Mouse (Mus musculus) C2C12 (cell line): ENCODE data around the gene Myo6. TPM values are rescaled to one million over a fixed set of nuclear protein-coding genes. Genes with fewer than 3 reads are reported as not detected.

ENCODE experiments used
- H3K27me3 ChIP-seq: one replicate; pipeline ENCODE4 v1.6.1; 2011; ENCODE audit not compliant: control insufficient read depth, insufficient read depth, insufficient read length
- H3K36me3 ChIP-seq: one replicate; pipeline ENCODE4 v1.6.1; 2011; ENCODE audit not compliant: control insufficient read depth, insufficient read depth
- H3K4me3 ChIP-seq: one replicate; pipeline ENCODE4 v1.5.1; 2011; ENCODE audit warnings: mild to moderate bottlenecking, control low read depth; ENCODE audit not compliant: poor library complexity, insufficient read depth, severe bottlenecking
- H3K79me2 ChIP-seq: one replicate; pipeline ENCODE4 v1.6.1; 2011; ENCODE audit not compliant: control insufficient read depth, insufficient read depth
- H3K79me3 ChIP-seq: one replicate; pipeline ENCODE4 v1.6.1; 2011; ENCODE audit warnings: low read depth, control low read depth
- H3ac ChIP-seq: one replicate; pipeline ENCODE3; 2011; ENCODE audit warnings: low read depth; ENCODE audit not compliant: control insufficient read depth, insufficient read length
- CEBPB ChIP-seq: IDR thresholded peaks from one replicate; pipeline ENCODE4 v1.6.1; 2011; ENCODE audit warnings: low read depth, mild to moderate bottlenecking, control low read depth, moderate library complexity
- CTCF ChIP-seq: IDR thresholded peaks from one replicate; pipeline ENCODE4 v1.5.1; 2011; ENCODE audit not compliant: control insufficient read depth, insufficient read depth, insufficient read length
- FOSL1 ChIP-seq: IDR thresholded peaks from one replicate; pipeline ENCODE4 v1.8.0; 2011; ENCODE audit warnings: mild to moderate bottlenecking, low read length; ENCODE audit not compliant: poor library complexity, insufficient read depth, severe bottlenecking
- MAX ChIP-seq: IDR thresholded peaks from one replicate; pipeline ENCODE4 v1.6.1; 2011; ENCODE audit warnings: mild to moderate bottlenecking, control low read depth
- MYOD1 ChIP-seq: IDR thresholded peaks from one replicate; pipeline ENCODE4 v1.6.1; 2011; ENCODE audit warnings: low read depth; ENCODE audit not compliant: control insufficient read depth, insufficient read length
- MYOG ChIP-seq: IDR thresholded peaks from one replicate; pipeline ENCODE4 v1.6.1; 2011; ENCODE audit not compliant: control insufficient read depth, insufficient read length; ENCODE audit errors: extremely low read depth
- USF1 ChIP-seq: IDR thresholded peaks from one replicate; pipeline ENCODE4 v1.6.1; 2011; ENCODE audit warnings: low read depth, mild to moderate bottlenecking, control low read depth, moderate library complexity
- polyA plus RNA-seq: library from polyadenylated mRNA; unstranded; fragments of >200 nt; fragmentation: generic; extraction: Trizol; gene quantifications from one replicate; pipeline ENCODE4 v1.2.1, GENCODE M21; 2012; ENCODE audit warnings: missing spikeins

The Myo6 gene
- polyA plus RNA-seq, 1 experiment, result 1.3 TPM

- Histone ChIP-seq H3K27me3 (no peaks in the 10 kb centered on the region), H3K4me3 (no peak overlapping the region)
- TF ChIP-seq CEBPB (no peak), CTCF (no peak), FOSL1 (no peak), MAX (no peak), USF1 (no peak), MYOD1 (no peak), MYOG (no peak)
Measured at GRCm38 (mm10) chr9:80335660-80336357, 171.0 kb downstream of the Myo6 start.

GRCm38 (mm10) chr9:80338026-80338425, 173.2 kb downstream of the Myo6 start:
- H3K79me2 ChIP-seq, result no peaks in the 10 kb centered on the region
- H3K27me3 ChIP-seq, result no peaks in the 10 kb centered on the region
- TF ChIP-seq MYOD1 (no peak), USF1 (no peak), CTCF (no peak), MYOG (no peak), CEBPB (no peak), MAX (no peak), FOSL1 (no peak)

More at GRCm38 (mm10) chr9:80335660-80336357, 171.0 kb downstream of the Myo6 start:
- no peaks in the 10 kb centered on the region for H3K36me3 ChIP-seq
- no peaks in the 10 kb centered on the region for H3K79me2 ChIP-seq
- H3K79me3 ChIP-seq, result no peaks in the 10 kb centered on the region
- no peak overlapping the region for H3ac ChIP-seq

GRCm38 (mm10) chr9:80340927-80341326, 176.1 kb downstream of the Myo6 start:
- no peaks in the 10 kb centered on the region for H3K36me3 ChIP-seq
- no peaks in the 10 kb centered on the region for H3K27me3 ChIP-seq
- H3K79me2 ChIP-seq, result no peaks in the 10 kb centered on the region
- TF ChIP-seq MYOD1, result no peak
- TF ChIP-seq FOSL1, result no peak
- no peak for TF ChIP-seq CTCF
- no peak for TF ChIP-seq CEBPB
- TF ChIP-seq MAX, result no peak
- TF ChIP-seq MYOG, result no peak
- TF ChIP-seq USF1, result no peak
- H3K4me3 ChIP-seq, result no peak overlapping the region
- no peaks in the 10 kb centered on the region for H3K79me3 ChIP-seq
- H3ac ChIP-seq, result no peak overlapping the region

More at GRCm38 (mm10) chr9:80338026-80338425, 173.2 kb downstream of the Myo6 start:
- H3ac ChIP-seq, result no peak overlapping the region
- no peaks in the 10 kb centered on the region for H3K79me3 ChIP-seq
- no peak overlapping the region for H3K4me3 ChIP-seq
- no peaks in the 10 kb centered on the region for H3K36me3 ChIP-seq

- no peaks in the 10 kb centered on the region for H3K27me3 ChIP-seq
- no peaks in the 10 kb centered on the region for H3K79me3 ChIP-seq
- no peak overlapping the region for H3ac ChIP-seq
- no peaks in the 10 kb centered on the region for H3K36me3 ChIP-seq
- H3K79me2 ChIP-seq, result no peaks in the 10 kb centered on the region
- TF ChIP-seq USF1, result no peak
- no peak for TF ChIP-seq FOSL1
- TF ChIP-seq MYOD1, result no peak
- TF ChIP-seq MYOG, result no peak
- no peak for TF ChIP-seq CTCF
- TF ChIP-seq CEBPB, result no peak
- no peak for TF ChIP-seq MAX
- H3K4me3 ChIP-seq, result no peak overlapping the region
Measured at GRCm38 (mm10) chr9:80341756-80342155, 176.9 kb downstream of the Myo6 start.

- TF ChIP-seq FOSL1 (no peak), CTCF (no peak)
- Histone ChIP-seq H3K79me2 (no peaks in the 10 kb centered on the region), H3K27me3 (no peaks in the 10 kb centered on the region), H3K36me3 (no peaks in the 10 kb centered on the region), H3K4me3 (no peak overlapping the region), H3ac (no peak overlapping the region), H3K79me3 (no peaks in the 10 kb centered on the region)
Measured at GRCm38 (mm10) chr9:80342520-80342919, 177.7 kb downstream of the Myo6 start.

GRCm38 (mm10) chr9:80344451-80345000, 179.7 kb downstream of the Myo6 start:
- H3K79me3 ChIP-seq, result no peaks in the 10 kb centered on the region
- H3K4me3 ChIP-seq, result no peak overlapping the region
- H3K27me3 ChIP-seq, result no peaks in the 10 kb centered on the region
- TF ChIP-seq CTCF (no peak), MYOG (no peak), FOSL1 (no peak), MAX (no peak), CEBPB (no peak), MYOD1 (no peak), USF1 (no peak)
- no peaks in the 10 kb centered on the region for H3K36me3 ChIP-seq
- H3K79me2 ChIP-seq, result no peaks in the 10 kb centered on the region
- H3ac ChIP-seq, result no peak overlapping the region
